Mouse (Mus musculus) heart, postnatal 0 days (tissue): ENCODE measurements around the gene Cacfd1. TPM values are rescaled to one million over a fixed set of nuclear protein-coding genes. Genes with fewer than 3 reads are reported as not detected.

Experiments used
- ATAC-seq: fragments of 200-750 bp; cut with Nextera tagmentation; 2 replicates; pipeline ENCODE4 v1.8.0; 2017; ENCODE audit warnings: low read depth, moderate number of reproducible peaks, moderate library complexity; ENCODE audit not compliant: insufficient read depth
- DNase-seq: peaks from one replicate; pipeline ENCODE4 v3.0.0-alpha.2; 2016; ENCODE audit warnings: low spot score
- H3K27ac ChIP-seq: fragments of 300-500 bp; sonication (generic); 2 replicates; pipeline ENCODE4 v1.5.1; 2014; ENCODE audit warnings: low read depth, mild to moderate bottlenecking
- H3K27me3 ChIP-seq: fragments of 300-500 bp; sonication (generic); 2 replicates; pipeline ENCODE4 v1.6.1; 2014; ENCODE audit warnings: low read length, mixed read lengths; ENCODE audit not compliant: control insufficient read depth, insufficient read depth
- H3K36me3 ChIP-seq: fragments of 300-500 bp; sonication (generic); replicated peaks from 2 replicates; pipeline ENCODE4 v1.6.1; 2014; ENCODE audit warnings: low read length, mixed read lengths; ENCODE audit not compliant: control insufficient read depth, insufficient read depth
- H3K4me1 ChIP-seq: fragments of 300-500 bp; sonication (generic); 2 replicates; pipeline ENCODE4 v1.6.1; 2014; ENCODE audit warnings: antibody characterized with exemption; ENCODE audit not compliant: control insufficient read depth, insufficient read depth
- H3K4me2 ChIP-seq: fragments of 300-500 bp; sonication (generic); 2 replicates; pipeline ENCODE4 v1.6.1; 2014; ENCODE audit warnings: low read depth, mild to moderate bottlenecking, low read length, moderate library complexity
- H3K4me3 ChIP-seq: fragments of 300-500 bp; sonication (generic); 2 replicates; pipeline ENCODE4 v1.5.1; 2014; ENCODE audit warnings: low read depth, low read length
- H3K9ac ChIP-seq: fragments of 300-500 bp; sonication (generic); replicated peaks from 2 replicates; pipeline ENCODE4 v1.6.1; 2014; ENCODE audit warnings: low read depth, low read length, mixed read lengths
- H3K9me3 ChIP-seq: fragments of 300-500 bp; sonication (generic); replicated peaks from 2 replicates; pipeline ENCODE4 v1.6.1; 2016; ENCODE audit warnings: low read length; ENCODE audit not compliant: control insufficient read depth
- CTCF ChIP-seq: IDR thresholded peaks from 2 replicates; pipeline ENCODE4 v1.5.1; 2016; ENCODE audit warnings: antibody characterized with exemption, control low read depth, low read depth
- EP300 ChIP-seq: IDR thresholded peaks from 2 replicates; pipeline ENCODE4 v1.6.1; 2016; ENCODE audit warnings: antibody characterized with exemption, low read depth
- WGBS: fragments of 180-500 bp; shearing (Covaris S2); extraction: QIAGEN DNeasy Blood & Tissue Kit; methylation state at CpG from one replicate; pipeline ENCODE4 v1.1.7; 2014; 5-methylcytosine and 5-hydroxymethylcytosine counted together
- polyA plus RNA-seq: library from polyadenylated mRNA; unstranded; fragments of >200 nt; fragmentation: Nextera tagmentation; extraction: Ambion mirVana; gene quantifications from 2 replicates; pipeline ENCODE4 v1.2.1, GENCODE M21; 2015
- total RNA-seq: library from RNA; depleted of rRNA; stranded (reverse); fragments of >200 nt; gene quantifications from 2 replicates; pipeline ENCODE4 v1.2.3, GENCODE M21; 2014; ENCODE audit warnings: low replicate concordance

Gene Cacfd1
- total and polyA plus RNA-seq, 2 experiments from 2014 or later, result 26.6 to 37.3 TPM

GRCm38 (mm10) chr2:27021103-27021502 is 11.4 kb downstream of the Cacfd1 start:
- ATAC-seq, result no peak
- WGBS, result 78% methylated on average over 1 of the region's 1 CpGs

GRCm38 (mm10) chr2:27022612-27023011 is 12.9 kb downstream of the Cacfd1 start:
- Histone ChIP-seq H3K27me3 (peaks cover 14% of the 10 kb centered on the region), H3K4me1 (no peaks in the 10 kb centered on the region), H3K4me2 (no peak overlapping the region), H3K36me3 (peaks cover 10% of the 10 kb centered on the region), H3K4me3 (no peak overlapping the region), H3K9me3 (no peaks in the 10 kb centered on the region), H3K9ac (no peak overlapping the region), H3K27ac (no peak overlapping the region)
- DNase-seq (no peak), ATAC-seq (no peak)
- WGBS, result 71% methylated on average over 6 of the region's 6 CpGs
- TF ChIP-seq EP300 (no peak), CTCF (no peak)

More at GRCm38 (mm10) chr2:27021103-27021502, 11.4 kb downstream of the Cacfd1 start:
- H3K9ac ChIP-seq, result no peak overlapping the region
- peaks cover 25% of the 10 kb centered on the region for H3K36me3 ChIP-seq
- no peak overlapping the region for H3K4me3 ChIP-seq
- H3K27me3 ChIP-seq, result peaks cover 7% of the 10 kb centered on the region; the same call in 1 of the 2 replicates
- no peak for DNase-seq
- no peak overlapping the region for H3K4me2 ChIP-seq
- TF ChIP-seq EP300 (no peak), CTCF (no peak)
- H3K9me3 ChIP-seq, result no peaks in the 10 kb centered on the region
- H3K4me1 ChIP-seq, result no peaks in the 10 kb centered on the region
- H3K27ac ChIP-seq, result no peak overlapping the region

- H3K9ac ChIP-seq, result no peak overlapping the region
- H3K4me3 ChIP-seq, result no peak overlapping the region
- H3K4me2 ChIP-seq, result no peak overlapping the region
- peaks cover 14% of the 10 kb centered on the region for H3K27me3 ChIP-seq
- no peak for TF ChIP-seq EP300
- TF ChIP-seq CTCF, result no peak
- H3K4me1 ChIP-seq, result no peaks in the 10 kb centered on the region
- H3K36me3 ChIP-seq, result peaks cover 3% of the 10 kb centered on the region
- no peaks in the 10 kb centered on the region for H3K9me3 ChIP-seq
- ATAC-seq (no peak), DNase-seq (no peak)
- no peak overlapping the region for H3K27ac ChIP-seq
- 76% methylated on average over 14 of the region's 14 CpGs for WGBS
Observed at GRCm38 (mm10) chr2:27024136-27024535, 14.4 kb downstream of the Cacfd1 start.

- no peak for DNase-seq
- TF ChIP-seq CTCF (no peak), EP300 (no peak)
- Histone ChIP-seq H3K4me1 (no peaks in the 10 kb centered on the region), H3K4me2 (no peak overlapping the region), H3K9ac (no peak overlapping the region), H3K36me3 (no peaks in the 10 kb centered on the region), H3K27me3 (peaks cover 14% of the 10 kb centered on the region), H3K27ac (no peak overlapping the region), H3K4me3 (no peak overlapping the region), H3K9me3 (no peaks in the 10 kb centered on the region)
- ATAC-seq, result no peak
- 71% methylated on average over 3 of the region's 3 CpGs for whole genome bisulfite sequencing
Observed at GRCm38 (mm10) chr2:27025545-27025944, 15.8 kb downstream of the Cacfd1 start.

- Histone ChIP-seq H3K27me3 (peaks cover 14% of the 10 kb centered on the region), H3K4me3 (no peak overlapping the region), H3K9ac (no peak overlapping the region), H3K36me3 (no peaks in the 10 kb centered on the region), H3K4me2 (no peak overlapping the region), H3K9me3 (no peaks in the 10 kb centered on the region), H3K4me1 (no peaks in the 10 kb centered on the region), H3K27ac (no peak overlapping the region)
- 87% methylated on average over 3 of the region's 3 CpGs for WGBS
- no peak for DNase-seq
- TF ChIP-seq CTCF (no peak), EP300 (no peak)
- no peak for ATAC-seq
Observed at GRCm38 (mm10) chr2:27026332-27026731, 16.6 kb downstream of the Cacfd1 start.
